Mouse (Mus musculus) thymus, postnatal 14 days (tissue): ENCODE results near the gene Smr2.
"Not testable (repeated sequence)": the region's sequence is repeated elsewhere in the genome, so short reads cannot be mapped to it uniquely, and the experiment has no call there.

Experiments used
- DNase-seq: peaks from one replicate; pipeline ENCODE4 v3.0.0; 2021

The Smr2 gene

GRCm38 (mm10) chr5:88086256-88086655 lies at the start of gene Smr2:
TSS of gene Smr2 (plus strand) at chr5:88086556.
- DNase-seq, result not testable (repeated sequence)

- DNase-seq, result no peak
Measured at GRCm38 (mm10) chr5:88111430-88111829, 25.1 kb downstream of the Smr2 start, which contains the start of gene Gm11116. TSS of gene Gm11116 (minus strand) at chr5:88111530.

GRCm38 (mm10) chr5:88153999-88154398 lies 67.6 kb downstream of the Smr2 start, which contains the start of gene Gm11115:
TSS of gene Gm11115 (minus strand) at chr5:88154099.
- no peak for DNase-seq
